Mouse (Mus musculus) embryo, embryonic 11.5 days (tissue): Measurements from ENCODE around the gene Obsl1.

Experiments used
- DNase-seq: peaks from one replicate; pipeline ENCODE4 v3.0.0-alpha.2; 2012; ENCODE audit warnings: low read depth, low spot score

Obsl1 gene

DNA sequence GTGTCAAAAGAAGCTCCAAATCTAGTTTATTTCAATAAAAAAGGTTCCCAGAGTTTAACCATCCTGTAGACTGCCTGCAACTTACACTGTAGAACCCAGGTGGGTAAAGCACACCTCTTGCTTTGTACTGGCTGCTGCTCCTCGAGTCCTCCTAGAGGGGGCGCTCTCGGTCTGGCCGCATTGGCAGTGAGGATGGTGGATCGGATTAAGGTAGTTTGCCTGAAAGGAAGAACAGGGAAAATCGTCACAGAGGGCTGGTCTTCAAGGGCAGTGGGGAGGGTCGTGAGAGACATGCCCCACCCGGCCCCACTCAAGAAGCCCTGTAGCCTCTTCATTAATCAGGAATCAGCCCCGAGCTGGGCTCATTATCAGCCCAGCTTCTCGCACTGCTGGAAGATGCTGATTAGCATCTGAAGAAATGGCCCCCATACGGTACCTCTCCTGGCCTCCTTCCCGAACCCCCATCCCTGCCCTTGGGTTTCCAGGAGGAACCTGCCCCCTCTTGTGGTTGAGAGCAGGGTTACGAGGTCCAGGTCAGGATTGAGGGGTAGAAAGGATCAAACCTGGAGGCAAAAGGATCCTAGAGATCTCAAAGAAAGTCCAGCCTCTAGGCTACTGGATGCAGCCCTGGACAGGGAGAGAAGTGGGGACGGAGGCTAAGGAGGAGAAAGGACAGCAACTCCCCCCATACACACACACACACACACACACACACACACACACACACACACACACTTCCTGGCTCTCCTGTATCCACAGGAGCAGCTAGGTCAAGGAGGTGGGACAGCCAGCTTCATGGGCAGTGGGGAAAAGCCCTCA lies 49.3 kb downstream of the Obsl1 start:
- DNase-seq: no peak

DNA sequence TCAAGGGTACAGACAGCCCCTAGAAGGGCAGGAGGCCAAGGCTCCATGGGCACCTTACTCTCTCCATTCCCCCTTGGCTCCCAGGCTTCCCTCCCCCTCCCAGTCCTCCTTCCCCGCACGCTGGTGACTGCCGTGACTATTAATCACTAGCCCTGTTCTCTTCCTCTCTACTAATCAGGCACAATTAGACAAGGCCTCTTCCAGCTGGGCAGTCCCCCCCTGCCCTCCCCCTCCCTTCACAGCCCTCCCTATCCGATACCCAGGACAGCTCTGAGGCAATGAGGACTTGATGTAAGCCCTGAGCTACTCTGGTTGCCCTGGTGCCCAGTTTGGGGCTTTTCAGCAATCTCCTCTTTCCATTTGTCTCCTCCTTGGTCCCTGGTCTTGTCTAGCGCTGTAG lies 50.3 kb downstream of the Obsl1 start:
- no peak for DNase-seq

DNA sequence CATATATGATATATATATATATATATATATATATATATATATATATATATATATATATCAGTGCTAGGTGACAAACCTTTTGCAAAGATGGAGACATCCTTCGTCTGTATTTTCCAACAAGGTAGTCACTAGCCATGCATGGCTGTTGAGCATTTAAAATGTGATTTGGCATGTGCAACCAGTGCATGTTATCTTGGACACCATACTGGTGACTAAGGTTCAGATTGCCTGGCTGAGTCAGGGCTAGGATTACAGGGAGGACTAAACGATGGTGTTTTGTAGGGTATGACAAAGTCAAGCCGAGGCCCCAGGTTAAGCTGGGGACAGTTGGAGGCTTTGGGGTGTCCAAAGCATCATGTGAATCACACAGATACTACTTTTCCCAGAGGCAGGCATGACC lies 50.8 kb downstream of the Obsl1 start:
- DNase-seq: no peak

DNA sequence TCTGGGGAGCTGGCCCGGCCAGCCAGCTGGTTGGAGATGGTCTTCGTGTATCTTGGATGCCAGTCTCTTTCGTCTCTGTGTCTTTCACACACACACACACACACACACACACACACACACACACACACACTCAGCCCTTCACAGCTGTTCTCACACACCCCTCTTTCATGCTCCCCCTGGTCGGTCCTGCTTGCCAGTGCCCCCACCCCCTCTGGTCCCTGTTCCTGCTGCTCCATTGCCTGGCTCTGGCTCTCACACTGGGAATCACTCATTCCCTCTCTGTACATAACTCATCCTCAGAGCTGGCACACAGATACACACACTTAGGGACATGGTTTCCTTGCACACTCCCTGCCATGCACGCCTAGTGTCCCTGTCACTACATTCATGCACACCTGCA lies 54.4 kb downstream of the Obsl1 start:
- DNase-seq: no peak

DNA sequence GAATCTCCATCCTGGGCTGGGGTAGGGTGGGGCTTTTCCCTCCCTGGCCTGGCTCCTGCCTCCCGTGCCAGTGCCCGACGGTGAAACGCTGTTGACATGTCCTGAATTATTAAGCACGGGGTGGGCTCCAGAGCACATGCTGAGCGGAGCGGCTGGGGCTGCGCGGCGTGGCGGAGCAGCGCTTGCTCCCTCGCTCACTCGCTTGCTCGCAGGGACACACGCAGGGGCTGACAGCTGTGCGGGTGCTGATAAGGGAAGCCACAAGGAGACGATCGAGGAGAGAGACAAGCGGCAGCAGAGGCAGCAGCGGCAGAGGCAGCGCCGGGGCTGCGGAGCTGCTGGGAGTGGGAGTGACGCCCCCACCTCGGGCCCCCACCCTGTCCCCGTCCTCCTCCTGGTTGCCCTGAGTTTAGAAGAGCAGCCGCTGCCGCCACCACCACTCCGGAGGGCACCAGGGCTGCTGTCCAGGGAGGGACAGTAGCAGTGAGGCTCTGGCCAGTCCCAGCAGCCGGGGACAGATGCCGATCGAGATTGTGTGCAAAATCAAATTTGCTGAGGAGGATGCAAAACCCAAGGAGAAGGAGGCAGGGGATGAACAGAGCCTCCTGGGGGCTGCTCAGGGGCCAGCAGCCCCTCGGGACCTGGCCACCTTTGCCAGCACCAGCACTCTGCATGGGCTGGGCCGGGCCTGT lies 55.8 kb downstream of the Obsl1 start, which contains the start of gene Asic4:
Asic4 (plus strand) TSS at position 123 of the 692 bp plus-strand sequence.
- DNase-seq: no peak

DNA sequence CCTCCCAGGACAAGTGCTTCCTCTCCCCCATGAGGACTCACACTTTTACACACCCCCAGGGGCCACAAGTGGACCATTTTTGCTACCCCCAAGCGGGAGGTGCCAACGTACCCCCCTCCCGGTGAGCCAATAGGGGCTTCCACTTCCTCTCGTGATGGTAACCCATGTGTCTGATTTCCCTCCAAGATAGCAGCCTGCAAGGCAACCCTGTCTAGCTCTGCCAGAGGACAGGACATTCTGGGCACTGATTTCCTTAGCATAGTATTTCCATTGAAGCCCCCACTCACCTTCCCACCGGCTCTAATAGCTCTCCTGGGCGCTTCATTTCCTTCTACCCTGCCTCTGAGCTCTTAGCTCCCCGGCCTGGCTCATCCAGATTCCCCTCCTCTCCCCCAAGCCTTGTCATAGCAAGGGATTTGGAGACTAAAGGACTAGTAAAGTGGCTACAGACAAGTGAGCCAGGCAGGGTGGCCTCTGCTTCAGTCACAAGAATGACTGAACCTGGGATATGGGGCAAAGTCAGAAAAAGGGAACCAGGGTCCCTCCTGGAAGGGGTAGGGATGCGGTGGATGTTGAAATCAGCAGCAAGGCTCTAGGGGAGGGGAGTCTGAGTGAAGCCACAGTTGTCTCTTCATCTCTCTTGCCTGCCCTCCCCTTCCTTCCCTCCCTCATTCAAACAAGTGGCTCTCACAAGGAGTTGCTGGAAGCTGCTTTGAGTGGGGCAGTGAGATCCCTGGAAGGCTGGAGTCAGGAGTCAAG lies 56.7 kb downstream of the Obsl1 start:
- DNase-seq: no peak

DNA sequence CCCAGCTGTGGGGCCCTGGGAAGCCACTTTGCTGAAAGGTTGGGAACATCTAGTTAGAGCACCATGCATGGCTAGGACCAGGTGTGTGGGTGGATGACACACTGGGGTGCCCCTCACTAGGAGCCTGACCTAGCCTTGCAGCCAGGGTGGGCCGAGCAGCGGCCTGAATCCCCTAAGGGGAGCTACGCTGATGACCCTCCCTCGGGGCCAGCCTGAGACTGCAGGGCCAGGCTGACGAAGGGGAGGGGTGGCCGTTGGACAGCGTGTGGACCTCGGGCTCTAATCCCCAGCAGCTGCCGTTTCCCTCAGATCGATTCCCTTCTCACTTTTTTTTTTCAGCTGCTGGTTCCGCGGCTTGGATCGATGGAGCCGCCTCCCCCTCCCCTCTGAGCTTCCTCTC lies 57.3 kb downstream of the Obsl1 start:
- DNase-seq: no peak

DNA sequence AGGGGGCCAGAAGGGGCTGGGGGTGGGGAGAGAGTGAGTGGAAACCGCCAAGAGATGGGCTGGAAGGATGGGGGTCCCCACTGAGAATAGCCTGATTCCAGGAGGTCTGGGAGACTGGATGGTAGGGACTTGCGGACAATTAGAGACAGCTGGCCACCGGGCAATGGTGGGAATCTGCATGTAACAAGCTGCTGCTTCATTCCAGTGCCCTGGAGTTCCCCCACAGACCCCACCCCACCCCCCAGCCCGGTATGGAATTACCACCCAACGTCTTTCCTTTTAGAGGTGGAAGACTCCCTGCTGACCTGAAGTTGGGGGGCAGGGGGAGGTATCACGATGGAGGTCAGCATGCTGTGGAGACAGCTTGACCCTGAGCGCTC lies 58.2 kb downstream of the Obsl1 start:
- DNase-seq: no peak

DNA sequence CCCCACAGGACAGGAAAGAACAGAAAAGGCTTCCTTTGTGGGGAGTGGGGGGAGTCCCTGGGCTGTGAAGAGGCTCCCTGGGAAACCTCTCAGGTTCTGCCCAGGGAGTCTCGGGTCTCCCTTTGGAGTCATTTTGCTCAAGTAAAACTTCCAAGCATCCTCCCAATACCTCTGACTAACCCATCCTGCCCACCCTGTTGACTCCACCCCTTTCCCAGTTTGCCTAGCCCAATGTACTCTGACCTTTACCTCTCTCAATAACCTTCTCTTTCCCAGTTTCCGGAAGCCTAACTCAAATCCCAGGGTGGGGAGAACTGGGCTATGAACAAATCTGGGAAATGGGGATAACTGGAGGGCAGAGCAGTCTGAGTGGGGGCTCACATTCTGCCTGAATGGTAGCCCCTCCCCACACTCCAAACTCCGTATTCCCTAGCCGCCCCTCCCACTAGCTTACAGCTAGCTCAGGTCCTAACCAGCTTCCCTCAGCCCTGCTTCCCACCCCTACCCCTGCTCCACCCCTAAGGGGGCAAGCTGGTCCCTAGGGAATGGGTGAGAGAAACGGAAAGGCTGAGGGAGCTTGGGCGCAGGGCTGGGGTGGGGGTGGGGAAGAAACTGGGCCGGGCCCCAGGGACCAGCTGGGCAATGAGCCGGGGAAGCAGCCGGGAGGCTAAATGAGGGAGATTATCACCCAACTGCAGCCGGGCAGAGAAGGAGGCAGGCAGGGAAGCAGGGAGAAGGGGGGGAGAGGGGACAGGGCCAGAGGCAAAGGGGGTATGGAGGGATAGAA lies 58.8 kb downstream of the Obsl1 start:
- DNase-seq: no peak

DNA sequence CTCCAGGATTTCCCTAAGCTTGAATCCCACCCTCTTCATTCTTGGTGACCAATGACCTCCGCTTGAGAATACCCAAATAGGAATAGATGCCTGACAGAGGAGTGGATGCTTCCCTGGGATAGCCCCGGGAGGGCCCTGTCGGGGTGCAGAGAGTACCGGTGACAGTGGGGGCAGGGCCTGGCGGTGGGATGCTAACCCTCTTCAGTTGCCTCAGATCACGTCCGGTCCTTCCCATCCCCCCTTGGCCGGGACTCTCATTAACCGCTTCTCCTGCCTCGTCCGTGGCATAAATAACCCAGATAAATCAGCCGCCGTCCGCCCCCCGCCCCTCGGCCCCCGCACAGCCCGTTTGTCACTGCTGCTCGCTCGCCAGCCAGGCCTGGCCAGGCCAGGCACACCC lies 59.6 kb downstream of the Obsl1 start:
- DNase-seq: no peak

DNA sequence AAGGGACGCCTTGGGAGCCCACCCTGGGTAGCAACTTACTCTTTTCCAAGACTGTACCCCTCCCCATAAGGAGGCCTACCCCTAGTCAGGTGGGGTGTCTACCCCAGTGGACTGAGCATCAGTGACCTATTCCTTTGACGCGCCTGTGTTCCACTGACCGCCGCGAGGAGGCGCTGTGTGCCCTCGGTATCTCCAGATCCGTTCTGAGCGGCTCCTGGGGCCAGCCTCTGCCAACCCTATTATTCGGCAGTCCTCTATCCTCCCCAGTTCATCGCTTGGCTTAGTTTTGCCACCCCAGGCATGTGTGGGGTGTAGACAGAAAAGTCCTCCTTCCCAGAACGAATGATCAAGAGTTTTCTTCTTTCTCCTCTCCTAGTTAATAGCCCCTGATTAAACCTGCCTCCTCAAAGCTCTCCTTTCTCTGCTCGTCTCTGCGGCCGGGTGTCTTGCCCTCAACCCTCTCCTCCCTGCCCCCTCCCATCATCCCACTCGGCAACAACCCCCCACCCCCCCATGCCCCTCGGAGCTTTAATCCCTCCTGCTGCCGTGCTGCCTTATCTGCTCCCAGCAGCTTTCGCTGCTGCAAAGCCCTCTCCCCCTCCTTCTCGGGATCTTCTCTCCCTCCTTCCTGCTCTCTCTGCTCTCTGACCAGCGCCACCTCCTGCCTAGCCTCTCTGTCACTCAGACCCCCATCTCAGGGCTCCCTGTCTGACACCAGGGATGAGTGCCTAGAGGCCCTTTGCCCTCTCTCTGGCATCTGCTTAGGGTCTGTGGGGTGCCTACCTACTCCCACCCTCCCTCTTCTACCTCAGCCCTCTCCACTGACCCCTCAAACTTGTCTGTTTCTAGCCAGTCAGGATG lies 60.3 kb downstream of the Obsl1 start:
- no peak for DNase-seq

DNA sequence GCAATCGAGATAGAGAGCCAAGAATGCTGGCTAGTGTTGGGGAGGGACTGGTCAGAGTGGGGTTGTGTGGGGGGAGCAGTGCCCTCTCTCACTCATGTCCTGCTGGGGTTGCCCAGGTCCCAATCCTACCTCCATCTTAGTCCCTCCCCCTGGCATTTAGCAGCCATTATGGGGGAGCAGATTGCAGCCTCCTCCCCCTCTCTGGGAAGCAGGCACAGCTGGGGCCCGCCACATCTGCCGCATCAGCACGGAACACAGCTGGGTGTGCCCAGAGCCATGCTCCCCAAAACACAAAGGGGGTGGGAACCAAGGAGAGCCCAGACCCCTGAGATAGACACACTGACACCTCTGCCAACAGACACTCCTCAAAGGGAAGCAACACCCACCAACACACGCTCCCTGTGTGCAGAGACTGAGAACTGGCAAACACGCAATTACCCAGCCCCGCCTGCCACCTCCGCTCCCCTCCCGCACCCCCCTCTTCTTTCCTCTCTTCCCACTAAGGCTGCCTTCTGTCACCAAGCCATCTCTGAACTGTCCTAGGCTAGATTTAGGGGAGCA lies 61.0 kb downstream of the Obsl1 start:
- DNase-seq: no peak

DNA sequence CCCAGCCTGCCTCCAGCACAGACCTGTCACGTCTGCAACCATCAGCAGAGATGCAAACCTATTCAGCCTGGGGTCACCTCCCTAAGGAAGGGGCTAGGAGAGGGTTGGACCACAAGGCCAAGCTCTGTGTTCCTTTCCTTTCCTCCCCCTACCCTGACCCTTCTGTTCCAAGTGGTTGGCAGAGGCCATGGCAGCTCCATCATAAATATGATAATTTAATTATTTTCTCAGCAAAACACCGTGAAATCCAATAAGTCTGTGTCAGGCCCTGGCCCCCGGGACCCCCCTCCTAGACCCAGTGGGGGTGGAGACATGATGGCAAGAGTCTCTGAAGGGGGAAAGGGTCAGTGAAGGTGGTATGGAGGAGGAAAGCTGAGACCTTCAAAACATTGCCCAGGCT lies 62.0 kb downstream of the Obsl1 start:
- DNase-seq: no peak

DNA sequence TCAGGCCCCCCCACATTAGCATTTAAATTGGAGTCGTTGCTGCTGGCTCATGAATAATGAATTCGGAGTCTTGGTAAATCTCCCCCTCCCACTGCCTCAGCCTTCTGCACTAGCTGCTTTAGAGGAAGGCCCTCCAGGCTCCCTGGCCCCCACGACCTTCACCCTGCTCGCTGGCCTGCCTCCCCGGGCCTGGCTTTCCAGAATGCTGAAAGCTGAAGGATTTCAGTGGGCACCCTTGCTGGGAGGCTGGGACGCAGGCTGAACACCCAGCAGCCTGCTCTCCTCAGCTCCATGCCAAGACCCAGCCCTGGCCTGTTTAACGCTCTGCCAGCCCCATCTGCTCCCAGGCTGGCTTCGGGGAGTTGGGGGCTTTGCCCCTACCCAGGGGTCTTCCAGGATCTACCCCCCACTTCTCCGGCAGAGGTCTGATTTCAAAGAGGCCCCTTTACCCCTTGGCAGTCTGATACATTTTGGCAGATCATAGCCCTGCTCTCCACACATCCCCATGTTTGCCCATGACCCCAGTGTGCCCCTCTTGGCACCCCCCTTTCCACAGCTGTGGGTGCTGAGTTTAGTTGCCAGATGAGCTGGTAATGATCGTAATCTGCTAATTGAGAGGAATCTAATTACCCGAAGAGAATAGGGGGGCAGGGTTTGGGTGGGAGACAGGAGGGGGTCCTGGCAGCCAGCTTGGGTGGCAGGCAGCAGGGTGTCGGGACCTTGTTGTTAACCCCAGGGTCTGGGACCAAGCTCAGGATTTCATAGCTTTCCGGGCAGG lies 62.8 kb downstream of the Obsl1 start:
- DNase-seq: no peak

DNA sequence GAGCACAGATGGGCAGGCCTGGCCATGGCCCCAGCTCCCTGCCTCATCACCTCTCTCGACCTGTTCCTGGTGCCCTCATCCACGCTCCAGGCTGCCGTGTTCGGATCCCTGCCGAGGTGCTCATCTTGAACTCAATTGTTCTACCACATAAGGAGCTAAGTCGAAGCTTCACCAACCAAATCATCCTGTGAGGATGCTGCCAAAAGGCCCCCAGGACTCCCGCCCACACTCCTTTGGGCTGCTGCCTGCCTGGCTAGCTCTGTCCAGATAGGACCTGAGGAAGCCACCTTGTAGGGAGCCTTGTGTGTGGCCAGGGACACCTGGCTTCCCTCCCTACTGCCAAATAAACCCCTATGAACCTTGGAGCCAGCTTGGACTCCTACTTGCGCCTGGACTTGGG lies 63.4 kb downstream of the Obsl1 start:
- no peak for DNase-seq

DNA sequence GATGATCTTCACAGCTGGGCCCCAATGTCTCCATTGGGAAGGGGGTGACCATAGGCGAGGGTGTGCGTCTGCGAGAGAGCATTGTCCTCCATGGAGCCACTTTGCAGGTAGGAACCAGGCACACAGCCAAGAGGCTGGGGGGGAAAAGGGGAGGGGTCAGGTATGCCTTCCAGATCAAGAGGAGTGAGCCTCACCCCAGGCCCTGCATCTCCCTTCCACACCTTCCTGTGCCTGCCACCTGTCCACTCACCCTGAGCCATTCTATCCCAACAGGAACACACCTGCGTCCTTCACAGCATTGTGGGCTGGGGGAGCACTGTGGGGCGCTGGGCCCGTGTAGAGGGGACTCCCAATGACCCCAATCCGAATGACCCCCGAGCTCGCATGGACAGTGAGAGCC lies 64.1 kb downstream of the Obsl1 start:
- no peak for DNase-seq

DNA sequence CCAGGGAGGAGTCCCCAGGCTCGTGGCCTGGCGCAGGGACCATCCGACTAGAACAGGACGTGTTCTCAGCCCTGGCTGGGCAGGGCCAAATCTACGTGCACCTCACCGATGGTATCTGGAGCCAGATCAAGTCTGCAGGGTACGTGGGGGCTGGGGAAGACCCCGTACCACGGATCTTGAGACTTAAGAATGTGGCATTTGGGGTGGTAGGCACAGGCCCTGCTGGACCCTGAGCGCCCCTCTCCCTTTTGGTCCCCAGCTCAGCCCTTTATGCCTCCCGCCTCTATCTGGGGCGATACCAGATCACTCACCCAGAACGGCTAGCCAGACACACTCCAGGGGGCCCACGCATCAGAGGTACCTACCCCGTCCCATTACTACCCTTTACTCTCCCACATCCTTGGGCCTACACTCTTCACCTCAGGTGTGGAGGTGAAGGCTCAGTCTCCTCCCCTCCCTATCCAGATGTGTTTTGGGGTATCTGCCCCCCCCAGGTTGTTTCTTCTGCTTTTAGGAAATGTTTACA lies 64.7 kb downstream of the Obsl1 start:
- no peak for DNase-seq

DNA sequence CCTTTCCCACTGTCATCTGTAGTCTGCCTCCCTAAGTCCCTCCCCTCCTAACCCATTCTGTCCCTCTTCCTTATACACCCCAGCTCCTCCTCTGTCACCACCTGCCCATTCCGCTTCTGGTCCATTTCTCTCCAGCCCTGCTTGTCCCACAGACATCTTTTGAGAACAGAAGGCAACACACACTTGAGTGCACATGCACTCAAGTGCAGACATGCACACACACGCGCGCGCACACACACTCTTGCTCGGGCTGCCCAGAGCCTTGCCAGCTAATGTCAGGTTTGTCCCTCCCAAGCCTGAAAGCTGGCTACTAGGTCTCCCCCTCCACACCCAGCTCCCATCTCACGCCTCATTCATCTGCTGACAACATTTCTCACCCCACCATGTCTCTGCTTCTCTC lies 65.6 kb downstream of the Obsl1 start:
- no peak for DNase-seq

DNA sequence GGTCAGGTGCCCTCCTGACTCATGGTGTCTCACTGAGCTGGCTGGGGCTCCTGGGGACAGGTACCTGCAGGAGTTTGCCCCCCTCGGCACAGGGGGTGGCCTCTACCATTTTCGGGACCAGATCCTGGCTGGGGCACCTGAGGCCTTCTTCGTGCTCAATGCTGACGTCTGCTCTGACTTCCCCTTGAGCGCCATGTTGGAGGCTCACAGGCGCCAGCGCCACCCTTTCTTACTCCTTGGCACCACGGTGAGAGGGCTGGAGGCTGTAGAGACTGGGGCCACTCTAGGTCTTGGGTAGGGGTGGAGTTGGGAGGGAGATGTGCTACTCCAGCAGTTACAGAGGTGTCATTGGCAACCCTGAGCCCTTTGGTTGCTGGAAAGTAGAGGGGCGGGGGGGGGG lies 67.5 kb downstream of the Obsl1 start:
- DNase-seq: no peak
